Mouse (Mus musculus) hindbrain, embryonic 16.5 days (tissue): ENCODE data around the gene Klk1b3. TPM values are rescaled to one million over a fixed set of nuclear protein-coding genes. Genes with fewer than 3 reads are reported as not detected.
"Not testable (repeated sequence)": the region's sequence is repeated elsewhere in the genome, so short reads cannot be mapped to it uniquely, and the experiment has no call there.

ENCODE experiments used
- ATAC-seq: fragments of 200-750 bp; cut with Nextera tagmentation; 2 replicates; pipeline ENCODE4 v1.8.0; 2017; ENCODE audit warnings: moderate TSS enrichment, moderate library complexity
- H3K27ac ChIP-seq: fragments of 300-500 bp; sonication (generic); 2 replicates; pipeline ENCODE4 v1.5.1; 2014; ENCODE audit warnings: low read depth, mild to moderate bottlenecking, control low read depth, low read length, moderate library complexity
- H3K27me3 ChIP-seq: fragments of 300-500 bp; sonication (generic); replicated peaks from 2 replicates; pipeline ENCODE4 v1.6.1; 2014; ENCODE audit warnings: low read length; ENCODE audit not compliant: control insufficient read depth, insufficient read depth
- H3K36me3 ChIP-seq: fragments of 300-500 bp; sonication (generic); 2 replicates; pipeline ENCODE4 v1.6.1; 2014; ENCODE audit warnings: mild to moderate bottlenecking, low read length, moderate library complexity, mixed read lengths; ENCODE audit not compliant: control insufficient read depth, insufficient read depth
- H3K4me1 ChIP-seq: fragments of 300-500 bp; sonication (generic); 2 replicates; pipeline ENCODE4 v1.6.1; 2014; ENCODE audit warnings: low read depth, low read length; ENCODE audit not compliant: control insufficient read depth, insufficient read depth
- H3K4me2 ChIP-seq: fragments of 300-500 bp; sonication (generic); 2 replicates; pipeline ENCODE4 v1.6.1; 2014; ENCODE audit warnings: mild to moderate bottlenecking, low read length, control low read depth, moderate library complexity
- H3K4me3 ChIP-seq: fragments of 300-500 bp; sonication (generic); 2 replicates; pipeline ENCODE4 v1.5.1; 2014; ENCODE audit warnings: mild to moderate bottlenecking, low read length, control low read depth, moderate library complexity
- H3K9ac ChIP-seq: fragments of 300-500 bp; sonication (generic); 2 replicates; pipeline ENCODE4 v1.6.1; 2014; ENCODE audit warnings: low read depth, mild to moderate bottlenecking, control low read depth, low read length, moderate library complexity
- H3K9me3 ChIP-seq: fragments of 300-500 bp; sonication (generic); 2 replicates; pipeline ENCODE4 v1.6.1; 2014; ENCODE audit warnings: mild to moderate bottlenecking, low read length, moderate library complexity; ENCODE audit not compliant: control insufficient read depth
- WGBS: fragments of 180-500 bp; shearing (Covaris S2); extraction: QIAGEN DNeasy Blood & Tissue Kit; methylation state at CpG from one replicate; pipeline ENCODE4 v1.1.7; 2014; 5-methylcytosine and 5-hydroxymethylcytosine counted together
- polyA plus RNA-seq: library from polyadenylated mRNA; unstranded; fragments of >200 nt; fragmentation: Nextera tagmentation; extraction: Ambion mirVana; gene quantifications from 2 replicates; pipeline ENCODE4 v1.2.1, GENCODE M21; 2015

Klk1b3 gene
- polyA plus RNA-seq, result not detected in 2 replicates

DNA sequence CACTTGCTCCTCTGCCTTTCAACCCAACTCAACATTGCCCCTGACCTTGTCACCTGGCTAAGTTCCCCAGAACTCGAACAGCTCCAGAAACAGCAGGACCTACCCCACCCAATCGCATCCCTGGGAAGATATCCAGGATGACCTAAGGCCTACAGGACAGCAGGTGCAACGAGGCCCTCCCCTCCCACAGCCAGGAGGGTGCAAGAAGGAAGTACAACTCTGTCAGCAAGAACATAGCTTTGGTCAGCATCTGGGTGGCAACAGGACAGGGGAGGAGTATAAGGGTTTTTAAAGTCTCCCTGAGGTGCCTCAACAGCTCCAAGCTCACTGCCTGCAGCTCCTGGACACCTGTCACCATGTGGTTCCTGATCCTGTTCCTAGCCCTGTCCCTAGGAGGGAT is at the start of gene Klk1b3:
Gene Klk1b3 (plus strand): TSS at position 301 of the 400 bp plus-strand sequence.
- Histone ChIP-seq H3K9me3 (no peaks in the 10 kb centered on the region), H3K27ac (no peak within 1 kb of the TSS), H3K27me3 (no peaks in the 10 kb centered on the region; the same call in 1 of the 2 replicates), H3K36me3 (no peaks in the 10 kb centered on the region), H3K4me3 (no peak within 1 kb of the TSS), H3K9ac (no peak within 1 kb of the TSS), H3K4me1 (no peaks in the 10 kb centered on the region), H3K4me2 (no peak within 1 kb of the TSS)
- WGBS, result 64% methylated on average over 3 of the region's 3 CpGs
- no peak for ATAC-seq

DNA sequence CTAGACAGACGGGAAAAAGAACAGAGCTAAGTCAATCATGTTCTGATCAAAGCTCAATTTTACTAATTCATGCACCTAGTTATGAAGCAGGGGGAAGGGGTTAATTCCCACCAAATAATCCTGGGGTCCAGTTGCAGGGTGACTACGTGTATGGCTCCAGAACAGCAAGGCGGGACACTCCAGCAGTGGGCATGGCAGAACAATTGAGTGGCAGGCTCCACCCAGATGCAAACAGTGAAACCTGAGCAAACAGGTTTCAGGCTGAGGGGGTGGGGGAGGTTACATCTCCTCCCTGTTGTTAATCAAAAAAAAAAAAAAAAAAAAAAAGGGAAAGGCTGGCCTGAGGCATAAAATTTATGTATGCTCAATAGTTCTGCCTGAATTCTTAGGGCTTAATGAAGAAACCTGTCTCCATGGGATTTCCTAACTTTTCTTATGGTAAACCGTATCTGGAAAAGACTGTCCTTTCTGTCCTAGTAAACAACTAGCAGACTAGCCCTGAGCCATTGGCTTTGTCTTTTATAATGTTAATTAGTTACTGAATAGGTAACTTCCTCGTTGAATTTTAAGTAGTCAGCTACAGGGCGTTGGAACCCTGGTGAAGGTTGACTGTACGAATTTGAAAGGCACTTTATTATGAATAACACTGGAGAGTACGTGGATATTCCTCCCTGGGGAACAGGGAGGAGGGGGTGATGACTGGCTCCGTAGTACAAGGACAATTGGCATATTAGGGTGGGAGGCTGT is 18.5 kb upstream of the Klk1b3 start:
- H3K27me3 ChIP-seq, result no peaks in the 10 kb centered on the region
- H3K4me2 ChIP-seq, result no peak overlapping the region
- H3K4me1 ChIP-seq, result no peaks in the 10 kb centered on the region
- H3K9me3 ChIP-seq, result no peaks in the 10 kb centered on the region
- no peaks in the 10 kb centered on the region for H3K36me3 ChIP-seq
- H3K4me3 ChIP-seq, result no peak overlapping the region
- 48% methylated on average over 9 of the region's 9 CpGs for WGBS
- no peak for ATAC-seq
- no peak overlapping the region for H3K27ac ChIP-seq
- no peak overlapping the region for H3K9ac ChIP-seq

DNA sequence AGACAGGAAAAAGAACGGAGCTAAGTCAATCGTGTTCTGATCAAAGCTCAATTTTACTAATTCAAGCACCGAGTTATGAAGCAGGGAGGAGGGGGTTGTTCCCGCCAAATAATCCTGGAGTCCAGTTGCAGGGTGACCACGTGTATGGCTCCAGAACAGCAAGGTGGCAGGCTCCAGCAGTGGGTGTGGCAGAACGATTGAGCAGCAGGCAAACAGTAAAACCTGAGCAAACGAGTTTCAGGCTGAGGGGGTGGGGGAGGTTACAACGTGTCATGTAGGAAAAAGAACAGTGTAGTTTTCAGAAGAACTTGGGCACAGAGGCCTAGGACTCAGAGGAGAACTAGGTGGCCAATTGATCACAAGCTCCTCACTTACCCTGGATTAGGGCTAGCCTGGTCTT is 11.5 kb upstream of the Klk1b3 start:
- 75% methylated on average over 8 of the region's 8 CpGs for WGBS
- H3K4me1 ChIP-seq, H3K36me3 ChIP-seq, H3K4me3 ChIP-seq, H3K9ac ChIP-seq, ATAC-seq, H3K4me2 ChIP-seq, H3K27me3 ChIP-seq, H3K27ac ChIP-seq, H3K9me3 ChIP-seq: not testable (repeated sequence)

DNA sequence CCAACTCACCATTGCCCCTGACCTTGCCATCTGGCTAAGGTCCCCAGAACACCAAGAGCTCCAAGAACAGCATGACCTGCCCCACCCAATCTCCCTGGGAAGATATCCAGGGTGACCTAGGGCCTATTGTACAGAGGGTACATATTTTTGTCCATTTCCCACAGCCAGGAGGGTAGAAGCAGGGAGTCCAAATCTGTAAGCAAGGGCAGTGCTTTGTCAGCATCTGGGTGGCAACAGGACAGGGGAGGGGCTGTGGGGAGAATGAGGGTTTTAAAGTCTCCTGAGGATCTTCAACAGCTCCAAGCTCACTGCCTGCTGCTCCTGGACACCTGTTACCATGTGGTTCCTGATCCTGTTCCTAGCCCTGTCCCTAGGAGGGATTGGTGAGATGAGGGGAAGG is 10.1 kb upstream of the Klk1b3 start, which contains the start of gene Klk1b24:
Gene Klk1b24 (plus strand): TSS at position 301 of the 400 bp plus-strand sequence.
- H3K4me1 ChIP-seq, H3K27ac ChIP-seq, ATAC-seq, H3K9ac ChIP-seq, H3K27me3 ChIP-seq, H3K4me3 ChIP-seq, H3K36me3 ChIP-seq, H3K4me2 ChIP-seq, H3K9me3 ChIP-seq: not testable (repeated sequence)

DNA sequence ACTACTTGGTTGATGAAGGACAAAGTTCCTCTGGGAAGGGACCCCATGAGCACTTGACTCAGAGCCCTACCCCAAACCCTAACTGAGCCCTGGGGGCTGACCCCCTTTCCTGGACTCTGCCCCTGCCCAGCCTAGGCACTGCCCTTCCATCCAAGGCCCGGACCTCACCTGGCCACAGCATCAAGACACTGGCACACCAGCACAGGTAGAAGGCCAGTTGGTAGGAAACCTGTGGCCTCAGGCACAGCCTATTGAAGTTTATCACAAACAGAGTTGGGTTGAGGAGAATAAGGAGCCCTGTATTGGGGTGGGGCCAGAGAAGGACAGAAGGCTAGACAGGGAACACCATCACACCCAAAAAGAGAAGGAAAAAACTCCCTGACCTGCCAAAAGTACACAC is 4.5 kb upstream of the Klk1b3 start:
- H3K9ac ChIP-seq, H3K9me3 ChIP-seq, H3K27ac ChIP-seq, H3K4me1 ChIP-seq, H3K4me3 ChIP-seq, H3K27me3 ChIP-seq, H3K36me3 ChIP-seq, ATAC-seq, H3K4me2 ChIP-seq: not testable (repeated sequence)
- WGBS, result 89% methylated on average over 1 of the region's 1 CpGs

DNA sequence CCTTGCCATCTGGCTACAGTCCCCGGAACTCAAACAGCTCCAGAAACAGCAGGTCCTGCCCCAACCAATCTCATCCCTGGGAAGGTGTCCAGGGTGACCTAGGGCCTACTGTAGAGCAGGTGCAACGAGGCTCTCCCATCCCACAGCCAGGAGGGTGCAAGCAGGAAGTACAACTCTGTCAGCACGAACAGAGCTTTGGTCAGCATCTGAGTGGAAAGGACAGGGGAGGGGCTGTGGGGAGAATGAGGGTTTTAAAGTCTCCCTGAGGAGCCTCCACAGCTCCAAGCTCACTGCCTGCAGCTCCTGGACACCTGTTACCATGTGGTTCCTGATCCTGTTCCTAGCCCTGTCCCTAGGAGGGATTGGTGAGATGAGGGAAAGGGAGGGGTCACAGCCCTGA is 9.1 kb downstream of the Klk1b3 start, which contains the start of gene Klk1b4:
Gene Klk1b4 (plus strand): TSS at position 301 of the 400 bp plus-strand sequence.
- H3K36me3 ChIP-seq, H3K4me3 ChIP-seq, H3K9me3 ChIP-seq, ATAC-seq, H3K4me1 ChIP-seq, H3K9ac ChIP-seq, H3K27me3 ChIP-seq, H3K4me2 ChIP-seq, H3K27ac ChIP-seq: not testable (repeated sequence)
- WGBS, result 52% methylated on average over 3 of the region's 3 CpGs

DNA sequence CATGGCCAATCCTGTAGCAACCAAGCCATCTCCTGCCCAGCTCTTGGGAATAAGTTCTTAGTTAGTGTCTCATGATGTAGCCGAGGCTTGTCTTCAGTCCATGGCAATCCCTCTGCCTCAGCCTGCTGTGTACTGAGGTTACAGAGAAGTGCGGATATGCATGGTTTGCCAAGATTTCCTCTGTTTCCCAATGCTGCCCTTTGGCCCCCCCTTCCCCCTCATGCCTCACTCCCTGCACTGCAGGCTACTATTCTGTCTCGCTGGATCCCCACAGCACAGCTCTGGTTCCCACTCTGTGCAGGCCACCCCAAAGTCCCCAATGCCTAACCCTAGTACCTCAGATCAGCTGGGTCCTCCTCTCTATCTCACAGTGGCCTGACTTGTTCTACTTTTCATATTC is 10.3 kb downstream of the Klk1b3 start:
- WGBS, result 81% methylated on average over 3 of the region's 3 CpGs
- Histone ChIP-seq H3K4me2 (no peak overlapping the region), H3K9ac (no peak overlapping the region), H3K4me3 (no peak overlapping the region), H3K27ac (no peak overlapping the region), H3K4me1 (no peaks in the 10 kb centered on the region), H3K27me3 (no peaks in the 10 kb centered on the region; the same call in 1 of the 2 replicates), H3K36me3 (no peaks in the 10 kb centered on the region), H3K9me3 (no peaks in the 10 kb centered on the region)
- ATAC-seq, result no peak

DNA sequence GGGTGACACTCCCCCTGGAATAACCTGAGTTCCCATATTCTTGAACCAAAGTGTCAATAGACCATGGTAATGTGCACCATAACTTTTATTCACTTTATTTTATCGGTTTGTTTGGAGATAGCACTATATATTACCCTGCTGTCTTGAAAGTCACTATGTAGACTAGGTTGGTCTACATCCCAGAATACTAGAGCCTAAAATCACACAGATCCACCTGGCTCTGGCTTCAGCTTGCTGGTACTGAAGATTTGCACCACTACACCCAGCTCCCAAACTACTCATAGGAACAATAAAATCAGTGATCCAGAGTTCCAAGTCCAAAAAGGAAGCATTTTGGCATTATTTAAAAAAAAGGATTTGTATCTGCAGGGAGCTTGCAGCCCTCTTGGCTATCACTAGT is 17.7 kb downstream of the Klk1b3 start, which contains the start of gene Klk1b5:
Gene Klk1b5 (plus strand): TSS at position 301 of the 400 bp plus-strand sequence.
- no peak for ATAC-seq
- Histone ChIP-seq H3K4me2 (no peak within 1 kb of the TSS), H3K9ac (no peak within 1 kb of the TSS), H3K27ac (no peak within 1 kb of the TSS), H3K4me1 (no peaks in the 10 kb centered on the region), H3K4me3 (no peak within 1 kb of the TSS), H3K27me3 (no peaks in the 10 kb centered on the region; the same call in 1 of the 2 replicates), H3K36me3 (no peaks in the 10 kb centered on the region), H3K9me3 (no peaks in the 10 kb centered on the region)
- WGBS, result 93% methylated on average over 1 of the region's 1 CpGs

DNA sequence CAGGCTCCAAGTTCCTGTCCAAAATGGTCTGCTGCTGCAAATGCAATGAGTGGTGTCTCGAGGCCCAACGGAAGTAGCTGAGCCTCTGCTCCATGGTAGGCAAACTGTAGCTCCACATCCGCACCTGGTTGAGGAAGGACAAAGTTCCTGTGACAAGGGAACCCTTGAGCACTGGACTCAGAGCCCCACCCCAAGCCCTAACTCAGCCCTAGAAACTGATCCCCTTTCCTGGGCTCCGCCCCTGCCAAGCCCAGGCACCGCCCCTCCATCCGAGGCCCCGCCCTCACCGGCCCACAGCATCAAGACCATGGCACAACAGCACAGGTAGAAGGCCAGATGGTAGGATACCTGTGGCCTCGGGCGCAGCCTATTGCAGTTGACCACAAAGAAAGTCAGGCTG is 23.6 kb downstream of the Klk1b3 start:
- not testable (repeated sequence) for H3K4me3 ChIP-seq, H3K27ac ChIP-seq, H3K27me3 ChIP-seq, ATAC-seq, H3K4me2 ChIP-seq, H3K36me3 ChIP-seq, H3K9me3 ChIP-seq, H3K9ac ChIP-seq, H3K4me1 ChIP-seq
- 66% methylated on average over 8 of the region's 10 CpGs for WGBS
